Mouse (Mus musculus) ES-Bruce4 (cell line): ENCODE results near the gene Rhobtb3. TPM values are rescaled to one million over a fixed set of nuclear protein-coding genes. Genes with fewer than 3 reads are reported as not detected.

Experiments
- H3K27ac ChIP-seq: 2 replicates; pipeline ENCODE4 v1.5.1; 2012; ENCODE audit warnings: low read length, inconsistent platforms; ENCODE audit not compliant: insufficient read depth
- H3K27me3 ChIP-seq: 2 replicates; pipeline ENCODE4 v1.6.1; 2012; ENCODE audit warnings: mild to moderate bottlenecking, low read length, inconsistent platforms; ENCODE audit not compliant: control insufficient read depth, poor library complexity, insufficient read depth, severe bottlenecking
- H3K36me3 ChIP-seq: 2 replicates; pipeline ENCODE4 v1.6.1; 2012; ENCODE audit warnings: inconsistent platforms, mild to moderate bottlenecking, low read length, moderate library complexity; ENCODE audit not compliant: control insufficient read depth, poor library complexity, insufficient read depth, severe bottlenecking
- H3K4me1 ChIP-seq: one replicate; pipeline ENCODE4 v1.8.1; 2011; ENCODE audit warnings: low read length; ENCODE audit not compliant: control insufficient read depth, insufficient read depth
- H3K4me3 ChIP-seq: 2 replicates; pipeline ENCODE4 v1.5.1; 2011; ENCODE audit warnings: low read depth, mild to moderate bottlenecking, low read length
- H3K9ac ChIP-seq: 2 replicates; pipeline ENCODE4 v1.6.1; 2012; ENCODE audit warnings: low read depth, mild to moderate bottlenecking, inconsistent platforms; ENCODE audit not compliant: poor library complexity, severe bottlenecking
- H3K9me3 ChIP-seq: replicated peaks from 2 replicates; pipeline ENCODE4 v1.6.1; 2012; ENCODE audit warnings: mild to moderate bottlenecking, low read length, inconsistent platforms; ENCODE audit not compliant: control insufficient read depth, poor library complexity, insufficient read depth, severe bottlenecking
- CTCF ChIP-seq: IDR thresholded peaks from one replicate; pipeline ENCODE4 v1.8.1; 2011; ENCODE audit warnings: low read depth, low read length
- EP300 ChIP-seq: IDR thresholded peaks from 2 replicates; pipeline ENCODE4 v1.6.1; 2011; ENCODE audit warnings: low read depth, low read length; ENCODE audit not compliant: insufficient read depth
- POLR2A ChIP-seq: IDR thresholded peaks from one replicate; pipeline ENCODE4 v1.8.1; 2011; ENCODE audit warnings: low read length; ENCODE audit not compliant: insufficient read depth
- polyA plus RNA-seq: library from polyadenylated mRNA; stranded (reverse); fragments of >200 nt; gene quantifications from 2 replicates; pipeline ENCODE4 v1.2.4, GENCODE M21; 2011; ENCODE audit warnings: low read depth; ENCODE audit not compliant: missing spikeins, insufficient read depth, insufficient read length

The Rhobtb3 gene
- polyA plus RNA-seq, 1 experiment: 33.7 TPM

GRCm38 (mm10) chr13:75874608-75875376, 68.9 kb downstream of the Rhobtb3 start:
- Histone ChIP-seq H3K4me3 (no peak overlapping the region), H3K27me3 (no peaks in the 10 kb centered on the region), H3K9ac (no peak overlapping the region), H3K36me3 (no peaks in the 10 kb centered on the region), H3K27ac (no peak overlapping the region), H3K4me1 (peaks cover 5% of the 10 kb centered on the region), H3K9me3 (no peaks in the 10 kb centered on the region)
- no peak for TF ChIP-seq EP300
- no peak for TF ChIP-seq POLR2A
- TF ChIP-seq CTCF: no peak

GRCm38 (mm10) chr13:75867876-75868275, 75.8 kb downstream of the Rhobtb3 start:
- H3K27ac ChIP-seq: no peak overlapping the region
- TF ChIP-seq POLR2A (no peak), EP300 (no peak), CTCF (no peak)

GRCm38 (mm10) chr13:75865486-75866184, 78.1 kb downstream of the Rhobtb3 start:
- Histone ChIP-seq H3K9me3 (peaks cover 7% of the 10 kb centered on the region), H3K4me3 (no peak overlapping the region), H3K4me1 (no peaks in the 10 kb centered on the region), H3K9ac (no peak overlapping the region), H3K27me3 (no peaks in the 10 kb centered on the region), H3K36me3 (no peaks in the 10 kb centered on the region), H3K27ac (no peak overlapping the region)
- TF ChIP-seq CTCF (no peak), EP300 (no peak), POLR2A (no peak)

More at GRCm38 (mm10) chr13:75867876-75868275, 75.8 kb downstream of the Rhobtb3 start:
- H3K36me3 ChIP-seq: no peaks in the 10 kb centered on the region
- H3K4me3 ChIP-seq: no peak overlapping the region
- H3K9ac ChIP-seq: no peak overlapping the region
- no peaks in the 10 kb centered on the region for H3K27me3 ChIP-seq
- H3K9me3 ChIP-seq: no peaks in the 10 kb centered on the region
- peaks cover under 1% of the 10 kb centered on the region for H3K4me1 ChIP-seq

- no peak overlapping the region for H3K27ac ChIP-seq
- no peaks in the 10 kb centered on the region for H3K27me3 ChIP-seq
- no peak overlapping the region for H3K9ac ChIP-seq
- H3K4me3 ChIP-seq: no peak overlapping the region
- H3K36me3 ChIP-seq: no peaks in the 10 kb centered on the region
- peaks cover 7% of the 10 kb centered on the region for H3K9me3 ChIP-seq
- TF ChIP-seq EP300 (no peak), CTCF (no peak), POLR2A (no peak)
- no peaks in the 10 kb centered on the region for H3K4me1 ChIP-seq
These were observed 84.4 kb downstream of the Rhobtb3 start for GRCm38 (mm10) chr13:75859264-75859844.

GRCm38 (mm10) chr13:75853118-75853517, 90.6 kb downstream of the Rhobtb3 start:
- no peak overlapping the region for H3K9ac ChIP-seq
- TF ChIP-seq CTCF: no peak
- no peak for TF ChIP-seq EP300
- TF ChIP-seq POLR2A: no peak

More at GRCm38 (mm10) chr13:75853118-75853517, 90.6 kb downstream of the Rhobtb3 start:
- Histone ChIP-seq H3K4me3 (no peak overlapping the region), H3K9me3 (no peaks in the 10 kb centered on the region), H3K36me3 (no peaks in the 10 kb centered on the region), H3K4me1 (no peaks in the 10 kb centered on the region), H3K27ac (no peak overlapping the region), H3K27me3 (no peaks in the 10 kb centered on the region)
